Mouse (Mus musculus): ENCODE results near the gene Gm13103. TPM values are rescaled to one million over a fixed set of nuclear protein-coding genes. Genes with fewer than 3 reads are reported as not detected.

Gm13103 gene
- total RNA-seq (2023) = not detected in 4 replicates

GRCm38 (mm10) chr4:143846197-143846596 is at the start of gene Gm13103:
TSS of gene Gm13103 (plus strand) at chr4:143846497.

GRCm38 (mm10) chr4:143815993-143816392 is 30.3 kb upstream of the Gm13103 start, which contains the start of gene Gm13084:
TSS of gene Gm13084 (minus strand) at chr4:143816093.

GRCm38 (mm10) chr4:143900280-143900679 is 54.0 kb downstream of the Gm13103 start, which contains the start of gene Pramef6:
TSS of gene Pramef6 (minus strand) at chr4:143900380.

Other genes with a start within 250 kb of the Gm13103 start
- gene Gm13083, start 231.5 kb upstream of the Gm13103 start, total RNA-seq (2023) = not detected in 4 replicates
- not detected in 4 replicates for gene Gm13088, start 189.3 kb upstream of the Gm13103 start, total RNA-seq (2023)
- not detected in 4 replicates for gene Gm13089, start 143.8 kb upstream of the Gm13103 start, total RNA-seq (2023)
- not detected in 4 replicates for gene Gm13078, start 127.0 kb upstream of the Gm13103 start, total RNA-seq (2023)
- gene Gm13023, start 57.1 kb upstream of the Gm13103 start, total RNA-seq (2023) = not detected in 4 replicates
- gene Gm13084, start 30.4 kb upstream of the Gm13103 start, total RNA-seq (2023) = not detected in 4 replicates
- not detected in 4 replicates for gene Pramef6, start 53.9 kb downstream of the Gm13103 start, total RNA-seq (2023)
- gene Pramef25, start 104.5 kb downstream of the Gm13103 start, total RNA-seq (2023) = not detected in 4 replicates
- gene Gm13101, start 120.5 kb downstream of the Gm13103 start, total RNA-seq (2023) = not detected in 4 replicates
- gene Pramef17, start 147.9 kb downstream of the Gm13103 start, total RNA-seq (2023) = not detected in 4 replicates
- gene Pramel4, start 212.6 kb downstream of the Gm13103 start, total RNA-seq (2023) = not detected in 4 replicates